ENCODE assay signal across 16 mouse cellular contexts in genomic region chr9:35032457-35032856, GRCm38 (mm10).
DNase-seq lines count a peak whose midpoint lies in the region; ATAC-seq and TF ChIP-seq lines count a peak whose summit lies in the region.
"Had no signal": no experiment of that assay in that cellular context is flagged by ENCODE, and none has a peak within 500 bp of the region (broad histone marks: within the 10 kb centered on the region; RNA-seq: fewer than 3 reads in every experiment).

No protein-coding gene starts in this region.

- 42% methylated on average over 6 of the region's 6 CpGs for WGBS in forebrain, postnatal 0 days
- 52% methylated on average over 6 of the region's 6 CpGs for WGBS in forebrain, embryonic 13.5 days
- 74% methylated on average over 6 of the region's 6 CpGs for WGBS in liver, postnatal 0 days (ENCODE audit: insufficient replicate concordance)
- 74% methylated on average over 6 of the region's 6 CpGs for WGBS in liver, embryonic 11.5 days

- TF ChIP-seq CTCF in forebrain, postnatal 0 days (IDR thresholded peaks at IDR 0.05; ENCODE audit: low read depth) = no peak
- TF ChIP-seq CTCF in liver, postnatal 0 days (IDR thresholded peaks at IDR 0.05; ENCODE audit: low read depth) = no peak

- no peak overlapping the region for H3K4me2 ChIP-seq in forebrain, postnatal 0 days (ENCODE audit: low read depth)
- no peak overlapping the region for H3K4me2 ChIP-seq in forebrain, embryonic 13.5 days
- H3K4me2 ChIP-seq in liver, postnatal 0 days (ENCODE audit: low read depth, low read length) = no peak overlapping the region
- no peak overlapping the region for H3K4me2 ChIP-seq in liver, embryonic 11.5 days
- H3K4me2 ChIP-seq: heart, embryonic 13.5 days; limb, embryonic 12.5 days; midbrain, embryonic 15.5 days had no signal

- peak; percentile 32; the same call in 1 of the 2 replicates for ATAC-seq in forebrain, postnatal 0 days
- no peak for ATAC-seq in forebrain, embryonic 13.5 days
- ATAC-seq in liver, postnatal 0 days = no peak
- no peak for ATAC-seq in liver, embryonic 11.5 days (replicated peaks; ENCODE audit: low FRiP score)
- ATAC-seq: inflammation-experienced regulatory T-cells, adult 6 months; midbrain, embryonic 15.5 days had no signal

- DNase-seq in forebrain, postnatal 0 days = no peak
- DNase-seq in liver, postnatal 0 days = no peak
- no peak for DNase-seq in liver, embryonic 11.5 days (ENCODE audit: low spot score)
- DNase-seq in adipocyte (ENCODE audit: low spot score) = peak; percentile 40
- peak; percentile 49 for DNase-seq in retina, embryonic 14.5 days (ENCODE audit: low spot score)
- no peak for DNase-seq in layer of hippocampus, postnatal 14 days (ENCODE audit: low spot score in 2 of 2)
- DNase-seq: gastrocnemius, postnatal 14 days; kidney, postnatal 4 days; lung, adult 18-20 months; right cerebral cortex, postnatal 25 days; thymus, postnatal 36 days had no signal

- H3K27ac ChIP-seq in forebrain, postnatal 0 days (ENCODE audit: low read depth, low read length) = no peak overlapping the region
- no peak overlapping the region for H3K27ac ChIP-seq in forebrain, embryonic 13.5 days
- H3K27ac ChIP-seq in liver, postnatal 0 days (ENCODE audit: low read depth) = peak overlapping the region; percentile 22; the same call in 1 of the 2 replicates
- H3K27ac ChIP-seq in liver, embryonic 11.5 days (ENCODE audit: low read depth, low read length) = no peak overlapping the region
- H3K27ac ChIP-seq: heart, embryonic 13.5 days; limb, embryonic 12.5 days; midbrain, embryonic 15.5 days had no signal

- H3K36me3 ChIP-seq in forebrain, postnatal 0 days (ENCODE audit: insufficient read depth) = peaks cover 20% of the 10 kb centered on the region
- H3K36me3 ChIP-seq in forebrain, embryonic 13.5 days (ENCODE audit: poor library complexity, severe bottlenecking) = 0 out of 2 replicates have a peak, but pooled peaks cover 3% of the 10 kb centered on the region
- H3K36me3 ChIP-seq in liver, postnatal 0 days (replicated peaks; ENCODE audit: insufficient read depth, low read length) = no peaks in the 10 kb centered on the region
- H3K36me3 ChIP-seq in liver, embryonic 11.5 days (ENCODE audit: control insufficient read depth, insufficient read depth, low read length) = no peaks in the 10 kb centered on the region
- H3K36me3 ChIP-seq: heart, embryonic 13.5 days; limb, embryonic 12.5 days had no signal

- no peaks in the 10 kb centered on the region for H3K9me3 ChIP-seq in forebrain, postnatal 0 days (ENCODE audit: low read length)
- H3K9me3 ChIP-seq in forebrain, embryonic 13.5 days (replicated peaks) = no peaks in the 10 kb centered on the region
- H3K9me3 ChIP-seq in liver, postnatal 0 days (ENCODE audit: low read length) = 0 out of 2 replicates have a peak, but pooled peaks cover 6% of the 10 kb centered on the region
- H3K9me3 ChIP-seq in liver, embryonic 11.5 days (ENCODE audit: control insufficient read depth, low read length) = no peaks in the 10 kb centered on the region
- H3K9me3 ChIP-seq: limb, embryonic 12.5 days; midbrain, embryonic 15.5 days had no signal

- no peaks in the 10 kb centered on the region for H3K27me3 ChIP-seq in forebrain, postnatal 0 days (ENCODE audit: insufficient read depth, low read length)
- peaks cover 3% of the 10 kb centered on the region; the same call in 1 of the 2 replicates for H3K27me3 ChIP-seq in forebrain, embryonic 13.5 days
- H3K27me3 ChIP-seq in liver, postnatal 0 days (ENCODE audit: insufficient read depth, low read length) = no peaks in the 10 kb centered on the region
- H3K27me3 ChIP-seq in liver, embryonic 11.5 days (replicated peaks; ENCODE audit: control insufficient read depth, insufficient read depth, low read length) = 0 out of 2 replicates have a peak, but pooled peaks cover 2% of the 10 kb centered on the region
- H3K27me3 ChIP-seq: limb, embryonic 12.5 days; midbrain, embryonic 15.5 days had no signal

- H3K9ac ChIP-seq in forebrain, postnatal 0 days = no peak overlapping the region
- no peak overlapping the region for H3K9ac ChIP-seq in forebrain, embryonic 13.5 days
- no peak overlapping the region for H3K9ac ChIP-seq in liver, postnatal 0 days (replicated peaks)
- no peak overlapping the region for H3K9ac ChIP-seq in liver, embryonic 11.5 days (ENCODE audit: low read depth, low read length)
- H3K9ac ChIP-seq: heart, embryonic 13.5 days; limb, embryonic 12.5 days; midbrain, embryonic 15.5 days had no signal

- no peak for TF ChIP-seq EP300 in liver, postnatal 0 days (IDR thresholded peaks at IDR 0.05; ENCODE audit: low read depth)

- no peaks in the 10 kb centered on the region for H3K4me1 ChIP-seq in forebrain, postnatal 0 days (ENCODE audit: insufficient read depth)
- no peaks in the 10 kb centered on the region for H3K4me1 ChIP-seq in forebrain, embryonic 13.5 days
- no peaks in the 10 kb centered on the region for H3K4me1 ChIP-seq in liver, postnatal 0 days (ENCODE audit: insufficient read depth)
- H3K4me1 ChIP-seq in liver, embryonic 11.5 days (replicated peaks; ENCODE audit: control insufficient read depth, insufficient read depth, low read length) = no peaks in the 10 kb centered on the region
- H3K4me1 ChIP-seq: midbrain, embryonic 15.5 days had no signal

- H3K4me3 ChIP-seq in forebrain, postnatal 0 days (ENCODE audit: low read depth, low read length) = no peak overlapping the region
- no peak overlapping the region for H3K4me3 ChIP-seq in forebrain, embryonic 13.5 days
- H3K4me3 ChIP-seq in liver, postnatal 0 days (ENCODE audit: low read depth, low read length) = no peak overlapping the region
- H3K4me3 ChIP-seq in liver, embryonic 11.5 days (ENCODE audit: low read depth, low read length) = no peak overlapping the region
- H3K4me3 ChIP-seq: heart, embryonic 13.5 days; limb, embryonic 12.5 days; midbrain, embryonic 15.5 days had no signal

Comparison
In these comparisons a context has a peak if more than half of its experiments do, and no peak if none do; other contexts are left out.
1. DNase-seq: peak in adipocyte (single experiment) and retina, embryonic 14.5 days (single experiment); none in forebrain, postnatal 0 days (single experiment), liver, postnatal 0 days (single experiment), liver, embryonic 11.5 days (single experiment) and layer of hippocampus, postnatal 14 days (0 of 2).